Comparison of ENCODE assay signal across 8 mouse cellular contexts in the genomic region with DNA sequence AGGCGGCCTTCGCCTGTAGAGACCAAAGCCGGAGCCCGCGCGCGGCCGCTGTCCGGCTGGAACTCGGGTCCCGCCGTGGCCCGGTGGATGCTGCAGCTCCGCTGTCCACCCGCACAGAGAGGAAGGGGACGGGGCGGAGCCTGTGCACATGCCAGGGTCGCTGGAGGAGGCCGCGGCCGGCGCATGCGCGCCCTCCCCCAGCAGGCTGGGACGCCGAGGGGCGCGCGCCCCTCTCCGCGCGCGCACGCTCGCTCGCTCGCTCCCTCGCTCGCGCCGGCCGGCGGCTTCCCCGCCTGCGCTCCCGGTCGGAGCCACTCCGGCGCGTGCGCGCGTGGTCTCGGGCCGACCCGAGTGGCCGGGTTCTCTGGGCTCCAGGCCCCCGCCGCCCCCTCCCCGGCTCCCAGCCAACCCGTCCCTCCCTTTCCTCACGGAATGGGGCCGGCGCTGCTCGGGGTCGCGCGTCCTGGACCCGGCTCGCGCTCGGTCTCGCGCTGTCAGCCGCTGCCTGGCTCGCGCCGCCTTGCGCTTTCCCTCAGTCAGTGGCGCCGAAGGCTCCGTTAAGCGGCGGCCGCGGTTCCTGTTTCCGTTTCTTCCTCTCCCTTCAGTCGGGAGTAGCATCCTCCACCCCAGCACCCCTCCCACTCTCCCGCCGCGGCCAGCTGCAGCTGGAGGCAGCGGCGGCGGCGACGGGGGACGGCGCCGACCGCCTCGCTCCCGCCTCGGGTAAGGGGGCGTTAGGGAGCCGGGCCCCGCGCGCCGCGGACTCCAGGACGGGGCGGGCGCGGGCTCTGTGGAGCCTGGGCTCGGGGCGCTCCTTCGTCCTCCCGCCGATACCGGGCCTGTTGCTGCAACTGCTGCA. TPM values are rescaled to one million over a fixed set of nuclear protein-coding genes. Genes with fewer than 3 reads are reported as not detected.
DNase-seq lines count a peak whose midpoint lies in the region; ATAC-seq and TF ChIP-seq lines count a peak whose summit lies in the region.

No protein-coding gene starts in this region.

- peak overlapping the region; percentile 91 for H3K27ac ChIP-seq in MEL (ENCODE audit: control insufficient read depth, low read depth, low read length)
- H3K27ac ChIP-seq in forebrain, postnatal 0 days (ENCODE audit: low read depth, low read length), result peak overlapping the region; percentile 98
- H3K27ac ChIP-seq in layer of hippocampus, adult 2 months, result peak overlapping the region; percentile 98
- peak overlapping the region; percentile 98 for H3K27ac ChIP-seq in neural tube, embryonic 15.5 days (replicated peaks)

- peak; percentile 95 for ATAC-seq in forebrain, postnatal 0 days
- ATAC-seq in neural tube, embryonic 15.5 days (ENCODE audit: low FRiP score), result peak; percentile 98

- H3K9ac ChIP-seq in MEL (ENCODE audit: control insufficient read depth, low read depth, low read length, poor library complexity, severe bottlenecking), result peak overlapping the region; percentile 96
- peak overlapping the region; percentile 90 for H3K9ac ChIP-seq in forebrain, postnatal 0 days
- peak overlapping the region; percentile 97 for H3K9ac ChIP-seq in neural tube, embryonic 15.5 days (replicated peaks)

- peak overlapping the region; percentile 78 for H3K4me2 ChIP-seq in forebrain, postnatal 0 days (ENCODE audit: low read depth)
- peak overlapping the region; percentile 84 for H3K4me2 ChIP-seq in neural tube, embryonic 15.5 days

- no peak; a peak in 1 of 4 replicates for TF ChIP-seq EP300 in MEL (IDR thresholded peaks at IDR 0.05; ENCODE audit: low read depth in 1 of 2, low read length in 2 of 2)

- H3K9me3 ChIP-seq in MEL (replicated peaks; ENCODE audit: insufficient read depth, low read length), result no peaks in the 10 kb centered on the region
- no peaks in the 10 kb centered on the region for H3K9me3 ChIP-seq in forebrain, postnatal 0 days (ENCODE audit: low read length)
- H3K9me3 ChIP-seq in neural tube, embryonic 15.5 days (replicated peaks), result no peaks in the 10 kb centered on the region

- TF ChIP-seq CTCF in MEL (IDR thresholded peaks at IDR 0.05 in 2 of 3, conservative IDR thresholded peaks at IDR 0.05 in 1 of 3; ENCODE audit: control insufficient read depth in 1 of 3, insufficient read depth in 1 of 3, low read depth in 2 of 3, low read length in 3 of 3, poor library complexity in 1 of 3, severe bottlenecking in 1 of 3), result no peak; a peak in 1 of 6 replicates
- peak; percentile 63 for TF ChIP-seq CTCF in forebrain, postnatal 0 days (IDR thresholded peaks at IDR 0.05; ENCODE audit: low read depth)
- TF ChIP-seq CTCF in layer of hippocampus, adult 2 months (conservative IDR thresholded peaks at IDR 0.05), result peak; percentile 66
- no peak for TF ChIP-seq CTCF in lung, adult 2 months (IDR thresholded peaks at IDR 0.05; ENCODE audit: insufficient read depth, low read length)

- peak; percentile 15 to 76; a peak in 1 of 4 replicates for TF ChIP-seq POLR2A in MEL (IDR thresholded peaks at IDR 0.05; ENCODE audit: control insufficient read depth in 1 of 2, insufficient read depth in 1 of 2, low read depth in 1 of 2, low read length in 2 of 2, poor library complexity in 1 of 2)
- TF ChIP-seq POLR2A in lung, adult 2 months (IDR thresholded peaks at IDR 0.05; ENCODE audit: borderline replicate concordance, extremely low read depth, low read depth, low read length), result peak; percentile 57; the same call in 1 of the 2 replicates

- TF ChIP-seq RAD21 in MEL (IDR thresholded peaks at IDR 0.05; ENCODE audit: low read depth, low read length), result no peak; the same call in 1 of the 2 replicates

- H3K4me3 ChIP-seq in MEL (ENCODE audit: control insufficient read depth in 1 of 2, insufficient read depth in 1 of 2, low read depth in 2 of 2, low read length in 2 of 2), result peak overlapping the region; percentile 72 to 80
- peak overlapping the region; percentile 95 for H3K4me3 ChIP-seq in forebrain, postnatal 0 days (ENCODE audit: low read depth, low read length)
- H3K4me3 ChIP-seq in layer of hippocampus, adult 2 months, result peak overlapping the region; percentile 98
- H3K4me3 ChIP-seq in lung, adult 2 months (replicated peaks; ENCODE audit: extremely low read depth, low read depth, low read length), result peak overlapping the region; percentile 83
- H3K4me3 ChIP-seq in neural tube, embryonic 15.5 days (replicated peaks), result peak overlapping the region; percentile 94

- H3K27me3 ChIP-seq in MEL (ENCODE audit: control insufficient read depth in 1 of 2, insufficient read depth in 2 of 2, low read length in 2 of 2), result no peaks in the 10 kb centered on the region
- H3K27me3 ChIP-seq in forebrain, postnatal 0 days (ENCODE audit: insufficient read depth, low read length), result no peaks in the 10 kb centered on the region
- H3K27me3 ChIP-seq in neural tube, embryonic 15.5 days (replicated peaks), result no peaks in the 10 kb centered on the region

- 2% methylated on average over 108 of the region's 120 CpGs for WGBS in forebrain, postnatal 0 days
- under 1% methylated on average over 105 of the region's 120 CpGs for WGBS in lung, adult 2 months
- WGBS in neural tube, embryonic 15.5 days, result under 1% methylated on average over 115 of the region's 120 CpGs

- peaks cover 48% of the 10 kb centered on the region for H3K79me2 ChIP-seq in MEL (ENCODE audit: control insufficient read depth, insufficient read depth, low read length, poor library complexity)

- H3K36me3 ChIP-seq in MEL (ENCODE audit: control insufficient read depth in 1 of 2, insufficient read depth in 2 of 2, low read length in 2 of 2), result peaks cover 0 to 34% of the 10 kb centered on the region in 2 experiments; a peak in 2 of 4 replicates
- H3K36me3 ChIP-seq in forebrain, postnatal 0 days (ENCODE audit: insufficient read depth), result no peaks in the 10 kb centered on the region
- no peaks in the 10 kb centered on the region for H3K36me3 ChIP-seq in neural tube, embryonic 15.5 days

- peaks cover 10 to 20% of the 10 kb centered on the region in 2 experiments for H3K4me1 ChIP-seq in MEL (ENCODE audit: control insufficient read depth in 1 of 2, insufficient read depth in 2 of 2, low read length in 2 of 2)
- 0 out of 2 replicates have a peak, but pooled peaks cover 3% of the 10 kb centered on the region for H3K4me1 ChIP-seq in forebrain, postnatal 0 days (ENCODE audit: insufficient read depth)
- H3K4me1 ChIP-seq in lung, adult 2 months (ENCODE audit: control insufficient read depth, insufficient read depth, low read length), result peaks cover 2% of the 10 kb centered on the region
- peaks cover 17% of the 10 kb centered on the region for H3K4me1 ChIP-seq in neural tube, embryonic 15.5 days

- DNase-seq in MEL (ENCODE audit: low read depth, low spot score), result peak; percentile 91
- peak; percentile 95 to 97 for DNase-seq in cerebellum, adult 18-20 months
- peak; percentile 97 for DNase-seq in forebrain, postnatal 0 days
- DNase-seq in heart, postnatal 4 days, result peak; percentile 95
- DNase-seq in layer of hippocampus, adult 2 months (ENCODE audit: low spot score in 2 of 2), result peak; percentile 87 to 90
- DNase-seq in lung, adult 2 months, result peak; percentile 87
- DNase-seq in testis, postnatal 10 days (ENCODE audit: low spot score), result peak; percentile 96

TF ChIP-seq in MEL, 35 proteins besides CTCF, POLR2A, EP300 and RAD21 (continues in another document):
- no peak; the same call in 1 of the 2 replicates for TF ChIP-seq ZNF384 (IDR thresholded peaks at IDR 0.05; ENCODE audit: low read depth, low read length)
- 0 out of 2 replicates have a peak, but pooled peaks have one; percentile 6 for TF ChIP-seq USF1 (IDR thresholded peaks at IDR 0.05; ENCODE audit: low read depth, low read length)
- TF ChIP-seq KAT2A (conservative IDR thresholded peaks at IDR 0.05; ENCODE audit: low read depth, low read length), result no peak
- TF ChIP-seq GATA1 (IDR thresholded peaks at IDR 0.05; ENCODE audit: low read depth, low read length), result no peak
- peak; percentile 62; the same call in 1 of the 2 replicates for TF ChIP-seq MXI1 (IDR thresholded peaks at IDR 0.05; ENCODE audit: low read depth, low read length)
- TF ChIP-seq CHD1 (IDR thresholded peaks at IDR 0.05; ENCODE audit: low read depth, low read length), result peak; percentile 23; the same call in 1 of the 2 replicates
- TF ChIP-seq MAFK (IDR thresholded peaks at IDR 0.05; ENCODE audit: borderline replicate concordance, low read depth, low read length), result no peak
- no peak for TF ChIP-seq TAL1 (IDR thresholded peaks at IDR 0.05; ENCODE audit: low read length)
- 0 out of 2 replicates have a peak, but pooled peaks have one; percentile 33 for TF ChIP-seq MAZ (IDR thresholded peaks at IDR 0.05; ENCODE audit: low read depth, low read length)
- 0 out of 2 replicates have a peak, but pooled peaks have one; percentile 43 for TF ChIP-seq ZMIZ1 (IDR thresholded peaks at IDR 0.05; ENCODE audit: low read depth, low read length)
- TF ChIP-seq MEF2A (IDR thresholded peaks at IDR 0.05; ENCODE audit: extremely low read depth, insufficient replicate concordance, low read depth, low read length, poor library complexity, severe bottlenecking), result no peak
- 0 out of 2 replicates have a peak, but pooled peaks have one; percentile 4 for TF ChIP-seq RCOR1 (IDR thresholded peaks at IDR 0.05; ENCODE audit: low read depth, low read length)
- TF ChIP-seq GABPA (IDR thresholded peaks at IDR 0.05; ENCODE audit: low read depth, low read length), result no peak
- peak; percentile 56; the same call in 1 of the 2 replicates for TF ChIP-seq POLR2AphosphoS2 (IDR thresholded peaks at IDR 0.05; ENCODE audit: low read length)
- TF ChIP-seq TBP (IDR thresholded peaks at IDR 0.05; ENCODE audit: low read depth, low read length), result 0 out of 2 replicates have a peak, but pooled peaks have one; percentile 31
- TF ChIP-seq USF2 (IDR thresholded peaks at IDR 0.05; ENCODE audit: borderline replicate concordance in 1 of 2, insufficient read depth in 1 of 2, low read depth in 1 of 2, low read length in 2 of 2), result no peak
- TF ChIP-seq BHLHE40 (IDR thresholded peaks at IDR 0.05; ENCODE audit: borderline replicate concordance, low read depth, low read length), result no peak
- TF ChIP-seq POLR2AphosphoS5 (IDR thresholded peaks at IDR 0.05; ENCODE audit: borderline replicate concordance, low read depth, low read length), result peak; percentile 12; the same call in 1 of the 2 replicates
- TF ChIP-seq TCF12 (IDR thresholded peaks at IDR 0.05; ENCODE audit: low read depth, low read length), result peak; percentile 35; the same call in 1 of the 2 replicates

RNA-seq across cellular contexts. Expression of a gene that starts 0.8 kb away (rescaled TPM):
- total RNA-seq in MEL (2012; rRNA removed), result 61.3 and 82.5 TPM in 2 replicates
- 10 to 100 TPM; 73.7 to 90.0 TPM for polyA plus RNA-seq in MEL (2012; ENCODE audit: insufficient read depth in 1 of 2, insufficient read length in 2 of 2, low read depth in 1 of 2, low replicate concordance in 2 of 2, missing spikeins in 1 of 2)
- 50.2 and 67.0 TPM in 2 replicates for total RNA-seq in forebrain, postnatal 0 days (2014; rRNA removed)
- 47.7 and 63.0 TPM in 2 replicates for polyA plus RNA-seq in forebrain, postnatal 0 days (2015; fragmentation: Nextera tagmentation; extraction: Ambion mirVana)
- total RNA-seq in heart, postnatal 4 days (2021), result 10 to 100 TPM; 21.9 to 22.3 TPM
- 10 to 100 TPM; 76.4 to 81.6 TPM for total RNA-seq in layer of hippocampus, adult 2 months (2021)
- 9.4 and 12.4 TPM in 2 replicates for polyA plus RNA-seq in lung, adult 2 months (2012; rRNA removed)
- polyA plus RNA-seq in neural tube, embryonic 15.5 days (2015; fragmentation: Nextera tagmentation; extraction: Ambion mirVana), result 73.2 and 74.7 TPM in 2 replicates

Comparison
In these comparisons a context has a peak if more than half of its experiments do, and no peak if none do; other contexts are left out.
1. Peak in every context shown above with its lines: DNase-seq, ATAC-seq, H3K4me3 ChIP-seq and H3K27ac ChIP-seq.
2. CTCF ChIP-seq: peak in forebrain, postnatal 0 days (single experiment) and layer of hippocampus, adult 2 months (single experiment); none in MEL (0 of 3) and lung, adult 2 months (single experiment).